Mouse (Mus musculus): ENCODE measurements at regions not wholly inside any gene's neighbourhood (a gene's known extent, or its start where the extent isn't known, plus 50 kb on each side); places are given as distances from the start of the nearest gene placed in this dataset.

GRCm38 (mm10) chr2:28301313-28301712 is 108.5 kb downstream of the Olfm1 start:
- TF ChIP-seq CTCF (conservative IDR thresholded peaks at IDR 0.05; ENCODE audit: low read length): no peak
- TF ChIP-seq POU5F1 (IDR thresholded peaks at IDR 0.05; ENCODE audit: borderline replicate concordance, low read length): no peak
- no peak for TF ChIP-seq NANOG (IDR thresholded peaks at IDR 0.05; ENCODE audit: borderline replicate concordance, low read length)

Measured in E14TG2a.4 (cell line).